Mouse (Mus musculus) brain, embryonic 14.5 days (tissue): ENCODE results near the gene Abhd2.

Experiments used
- CTCF ChIP-seq: fragments of 200-500 bp; IDR thresholded peaks from 2 replicates; pipeline ENCODE4 v1.5.1; 2012; ENCODE audit warnings: inconsistent platforms, mild to moderate bottlenecking, moderate library complexity, borderline replicate concordance; ENCODE audit not compliant: insufficient read depth, insufficient read length; ENCODE audit errors: extremely low read depth
- POLR2A ChIP-seq: fragments of 200-500 bp; IDR thresholded peaks from 2 replicates; pipeline ENCODE4 v1.6.1; 2012; ENCODE audit warnings: mild to moderate bottlenecking, inconsistent platforms, borderline replicate concordance; ENCODE audit not compliant: poor library complexity, insufficient read depth, insufficient read length, severe bottlenecking; ENCODE audit errors: extremely low read depth

- TF ChIP-seq POLR2A (no peak), CTCF (no peak)
These were observed 127.3 kb downstream of the Abhd2 start for GRCm38 (mm10) chr7:79400296-79400695.
